ENCODE assay signal across 25 mouse cellular contexts in genomic region chr11:121067895-121068294, GRCm38 (mm10). TPM values are rescaled to one million over a fixed set of nuclear protein-coding genes. Genes with fewer than 3 reads are reported as not detected.
DNase-seq lines count a peak whose midpoint lies in the region; ATAC-seq and TF ChIP-seq lines count a peak whose summit lies in the region.
"Had no signal": no experiment of that assay in that cellular context is flagged by ENCODE, and none has a peak within 500 bp of the region (broad histone marks: within the 10 kb centered on the region; RNA-seq: fewer than 3 reads in every experiment).

No protein-coding gene starts in this region.

- DNase-seq in kidney, adult 11 months = peak; percentile 44
- DNase-seq in kidney, postnatal 14 days = no peak
- no peak for DNase-seq in kidney, postnatal 10 days
- DNase-seq in testis, postnatal 14 days (ENCODE audit: low spot score) = no peak
- DNase-seq: adrenal gland, postnatal 10 days; adrenal gland, postnatal 36 days; cerebellum, adult 18-20 months; cerebellum, adult 9-10 months; cerebellum, postnatal 14 days; forebrain, postnatal 0 days; gastrocnemius, adult 2 months; gastrocnemius, postnatal 14 days; heart, adult 11 months had no signal

- H3K4me2 ChIP-seq in kidney, embryonic 16.5 days (replicated peaks; ENCODE audit: low read depth, low read length) = no peak overlapping the region
- H3K4me2 ChIP-seq: heart, embryonic 11.5 days; hindbrain, embryonic 12.5 days; hindbrain, embryonic 15.5 days had no signal

- 0 out of 2 replicates have a peak, but pooled peaks have one; percentile 23 for ATAC-seq in kidney, embryonic 16.5 days (ENCODE audit: low FRiP score, low TSS enrichment)
- ATAC-seq: forebrain, embryonic 14.5 days; forebrain, postnatal 0 days had no signal

- H3K4me3 ChIP-seq in kidney, embryonic 16.5 days (ENCODE audit: low read length) = no peak overlapping the region
- peak overlapping the region; percentile 60 for H3K4me3 ChIP-seq in testis, adult 2 months (ENCODE audit: control insufficient read depth, low read depth, low read length)
- H3K4me3 ChIP-seq: forebrain, embryonic 10.5 days; gastrocnemius, adult 2 months; hindbrain, embryonic 12.5 days; hindbrain, embryonic 15.5 days had no signal

- no peaks in the 10 kb centered on the region for H3K36me3 ChIP-seq in kidney, embryonic 16.5 days (ENCODE audit: insufficient read depth, low read length)
- H3K36me3 ChIP-seq in testis, adult 2 months (ENCODE audit: control insufficient read depth, insufficient read depth, low read length) = no peaks in the 10 kb centered on the region
- H3K36me3 ChIP-seq: forebrain, embryonic 10.5 days; hindbrain, embryonic 12.5 days; hindbrain, embryonic 15.5 days had no signal

- H3K27me3 ChIP-seq in kidney, embryonic 16.5 days (ENCODE audit: insufficient read depth, low read length) = no peaks in the 10 kb centered on the region
- no peaks in the 10 kb centered on the region for H3K27me3 ChIP-seq in testis, adult 2 months (ENCODE audit: control insufficient read depth, insufficient read depth, low read length)
- H3K27me3 ChIP-seq: hindbrain, embryonic 12.5 days; hindbrain, embryonic 15.5 days had no signal

- TF ChIP-seq POLR2A in testis, adult 2 months (IDR thresholded peaks at IDR 0.05; ENCODE audit: control insufficient read depth, low read depth, low read length) = no peak

- H3K4me1 ChIP-seq in kidney, embryonic 16.5 days (ENCODE audit: insufficient read depth, low read length) = no peaks in the 10 kb centered on the region
- no peaks in the 10 kb centered on the region for H3K4me1 ChIP-seq in testis, adult 2 months (ENCODE audit: control insufficient read depth, insufficient read depth, low read length)
- H3K4me1 ChIP-seq: forebrain, embryonic 10.5 days; hindbrain, embryonic 12.5 days; hindbrain, embryonic 15.5 days had no signal

- H3K27ac ChIP-seq in kidney, embryonic 16.5 days (ENCODE audit: low read length) = no peak overlapping the region
- H3K27ac ChIP-seq in testis, adult 2 months (ENCODE audit: control insufficient read depth, insufficient read depth, low read depth, low read length) = no peak overlapping the region
- H3K27ac ChIP-seq: forebrain, embryonic 10.5 days; gastrocnemius, adult 2 months; hindbrain, embryonic 12.5 days; hindbrain, embryonic 15.5 days had no signal

- peaks cover 3% of the 10 kb centered on the region; the same call in 1 of the 2 replicates for H3K9me3 ChIP-seq in kidney, embryonic 16.5 days (ENCODE audit: low read length)
- H3K9me3 ChIP-seq: forebrain, embryonic 10.5 days; hindbrain, embryonic 12.5 days; hindbrain, embryonic 15.5 days had no signal

- TF ChIP-seq CTCF in testis, adult 2 months (IDR thresholded peaks at IDR 0.05; ENCODE audit: control insufficient read depth, insufficient read depth, insufficient replicate concordance, low read depth, low read length) = no peak

- 88% methylated on average over 2 of the region's 2 CpGs for WGBS in kidney, embryonic 16.5 days

- H3K9ac ChIP-seq in kidney, embryonic 16.5 days (replicated peaks; ENCODE audit: low read length) = no peak overlapping the region
- H3K9ac ChIP-seq: forebrain, postnatal 0 days; hindbrain, embryonic 12.5 days; hindbrain, embryonic 15.5 days had no signal

RNA-seq across cellular contexts. Expression of gene Sectm1b, which starts 4.5 kb away (rescaled TPM):
- polyA plus RNA-seq in kidney, embryonic 16.5 days (2015; fragmentation: Nextera tagmentation; extraction: Ambion mirVana) = 0.10 and 0.21 TPM in 2 replicates
- not detected in 2 replicates for polyA plus RNA-seq in testis, adult 2 months (2012; rRNA removed)
- polyA plus RNA-seq: embryonic facial prominence, embryonic 11.5 days; forebrain, embryonic 10.5 days; forebrain, embryonic 14.5 days; forebrain, postnatal 0 days; frontal cortex, adult 2 months; heart, embryonic 11.5 days; heart, embryonic 14.5 days; hindbrain, embryonic 12.5 days; hindbrain, embryonic 15.5 days had no signal

RNA-seq across cellular contexts. Expression of gene Sectm1a, which starts 13.1 kb away (rescaled TPM):
- 0.41 TPM in 1 of 2 replicates, not detected in the other for polyA plus RNA-seq in kidney, embryonic 16.5 days (2015; fragmentation: Nextera tagmentation; extraction: Ambion mirVana)
- 8.9 and 9.0 TPM in 2 replicates for polyA plus RNA-seq in testis, adult 2 months (2012; rRNA removed)
- polyA plus RNA-seq: embryonic facial prominence, embryonic 11.5 days; forebrain, embryonic 10.5 days; forebrain, embryonic 14.5 days; forebrain, postnatal 0 days; frontal cortex, adult 2 months; heart, embryonic 11.5 days; heart, embryonic 14.5 days; hindbrain, embryonic 12.5 days had no signal

RNA-seq across cellular contexts. Expression of gene Cd7, which starts 28.7 kb away (rescaled TPM):
- polyA plus RNA-seq in kidney, embryonic 16.5 days (2015; fragmentation: Nextera tagmentation; extraction: Ambion mirVana) = 0.97 TPM in 1 of 2 replicates, not detected in the other
- polyA plus RNA-seq in testis, adult 2 months (2012; rRNA removed) = 0.71 and 0.95 TPM in 2 replicates
- polyA plus RNA-seq: embryonic facial prominence, embryonic 11.5 days; forebrain, embryonic 10.5 days; forebrain, embryonic 14.5 days; forebrain, postnatal 0 days; heart, embryonic 11.5 days; heart, embryonic 14.5 days; heart, postnatal 0 days; hindbrain, embryonic 12.5 days; hindbrain, embryonic 15.5 days had no signal

RNA-seq across cellular contexts. Expression of gene Tex19.2, which starts 50.6 kb away (rescaled TPM):
- polyA plus RNA-seq in kidney, embryonic 16.5 days (2015; fragmentation: Nextera tagmentation; extraction: Ambion mirVana) = not detected in 2 replicates
- polyA plus RNA-seq in testis, adult 2 months (2012; rRNA removed) = 23.9 and 27.6 TPM in 2 replicates
- polyA plus RNA-seq: embryonic facial prominence, embryonic 11.5 days; embryonic facial prominence, embryonic 14.5 days; forebrain, embryonic 14.5 days; forebrain, postnatal 0 days; frontal cortex, adult 2 months; heart, embryonic 11.5 days; heart, embryonic 14.5 days; heart, postnatal 0 days; hindbrain, embryonic 12.5 days; hindbrain, embryonic 15.5 days had no signal
